Mouse (Mus musculus) brain, embryonic 14.5 days (tissue): ENCODE measurements around the gene Ifi203.
"Not testable (repeated sequence)": the region's sequence is repeated elsewhere in the genome, so short reads cannot be mapped to it uniquely, and the experiment has no call there.

Experiments
- CTCF ChIP-seq: fragments of 200-500 bp; IDR thresholded peaks from 2 replicates; pipeline ENCODE4 v1.5.1; 2012; ENCODE audit warnings: inconsistent platforms, mild to moderate bottlenecking, moderate library complexity, borderline replicate concordance; ENCODE audit not compliant: insufficient read depth, insufficient read length; ENCODE audit errors: extremely low read depth
- POLR2A ChIP-seq: fragments of 200-500 bp; IDR thresholded peaks from 2 replicates; pipeline ENCODE4 v1.6.1; 2012; ENCODE audit warnings: mild to moderate bottlenecking, inconsistent platforms, borderline replicate concordance; ENCODE audit not compliant: poor library complexity, insufficient read depth, insufficient read length, severe bottlenecking; ENCODE audit errors: extremely low read depth

- TF ChIP-seq CTCF, POLR2A: not testable (repeated sequence)
These were observed 13.5 kb upstream of the Ifi203 start for GRCm38 (mm10) chr1:173955839-173956527.
